Mouse (Mus musculus): ENCODE measurements at regions not wholly inside any gene's neighbourhood (a gene's known extent, or its start where the extent isn't known, plus 50 kb on each side); places are given as distances from the start of the nearest gene placed in this dataset.

DNA sequence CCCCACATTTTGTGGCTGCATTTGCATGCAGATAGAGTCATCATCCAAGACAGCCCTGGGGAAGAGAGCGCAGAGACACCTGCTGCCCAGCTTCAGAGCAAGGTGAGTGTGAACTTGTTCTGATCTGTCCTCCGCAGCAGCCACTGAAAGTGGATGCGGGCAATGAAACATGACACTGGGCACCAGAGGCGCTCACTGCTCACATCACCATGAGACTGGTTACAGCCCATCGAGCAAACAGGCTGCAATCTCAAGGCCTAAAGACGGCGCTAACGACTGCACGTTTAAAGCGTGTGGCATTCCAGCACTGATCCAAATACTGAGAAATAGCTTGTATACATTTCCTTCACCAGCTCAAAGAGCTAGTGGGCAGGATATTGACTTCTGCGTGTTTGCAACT lies 65.8 kb downstream of the Barhl2 start:
- DNase-seq (ENCODE audit: low read depth, low spot score) = no peak

DNA sequence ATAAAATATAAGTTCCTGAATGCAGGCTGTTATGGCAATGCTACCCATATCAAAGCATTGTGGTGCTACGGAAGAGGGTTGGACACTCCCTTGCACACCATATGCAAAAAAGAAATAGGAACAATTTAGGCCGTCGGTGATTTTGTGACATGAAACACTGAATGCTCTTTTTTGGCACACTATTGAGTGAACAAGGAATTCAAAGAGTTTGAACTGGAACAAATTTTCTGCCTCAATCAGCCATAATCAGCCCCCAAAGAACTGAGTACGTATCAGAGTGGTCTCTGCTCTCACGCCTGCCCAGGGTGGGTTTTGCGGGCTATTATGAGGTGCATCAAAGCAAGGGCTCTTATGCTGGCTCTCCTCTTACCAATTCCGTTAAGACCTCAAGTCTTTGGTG lies 71.3 kb downstream of the Barhl2 start:
- no peak for DNase-seq (ENCODE audit: low read depth, low spot score)

GRCm38 (mm10) chr5:106385838-106386237 lies 72.1 kb downstream of the Barhl2 start:
- DNase-seq (ENCODE audit: low read depth, low spot score) = no peak

- no peak for DNase-seq (ENCODE audit: low read depth, low spot score)
Measured at GRCm38 (mm10) chr5:106385219-106385618, 72.7 kb downstream of the Barhl2 start.

DNA sequence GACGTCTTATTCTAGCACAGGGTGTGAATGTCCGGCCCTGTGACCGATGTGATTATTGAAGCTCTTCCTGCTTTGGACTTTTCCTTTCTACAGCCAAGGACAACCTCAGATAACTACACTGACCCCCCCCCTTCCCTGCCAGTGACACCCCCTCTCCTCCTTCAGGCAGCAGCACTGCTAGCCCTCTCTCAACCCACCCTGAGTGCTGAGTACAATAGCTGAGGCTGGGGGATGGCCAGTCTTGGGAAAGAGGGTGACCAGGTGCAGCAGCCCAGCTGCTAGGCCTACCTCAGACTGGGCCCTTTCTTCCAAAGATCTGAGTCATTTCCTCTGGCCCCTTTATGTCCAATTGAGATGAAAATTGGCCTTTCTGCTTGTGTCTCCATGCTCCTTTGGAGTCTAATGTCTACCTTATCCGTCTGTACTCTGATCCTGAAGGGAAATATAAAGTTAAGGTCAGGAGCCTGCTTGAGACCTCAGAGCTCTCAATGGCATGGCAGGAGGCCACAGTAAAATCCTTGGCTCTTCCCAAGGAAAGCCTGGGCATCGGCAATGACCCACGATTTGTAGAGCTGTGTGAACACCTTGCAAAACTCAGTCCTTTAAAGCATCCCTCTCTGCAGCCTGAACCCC lies 73.7 kb downstream of the Barhl2 start:
- no peak for DNase-seq (ENCODE audit: low read depth, low spot score)

GRCm38 (mm10) chr5:106381919-106382318 lies 76.0 kb downstream of the Barhl2 start:
- DNase-seq (ENCODE audit: low read depth, low spot score) = peak; percentile 24

DNA sequence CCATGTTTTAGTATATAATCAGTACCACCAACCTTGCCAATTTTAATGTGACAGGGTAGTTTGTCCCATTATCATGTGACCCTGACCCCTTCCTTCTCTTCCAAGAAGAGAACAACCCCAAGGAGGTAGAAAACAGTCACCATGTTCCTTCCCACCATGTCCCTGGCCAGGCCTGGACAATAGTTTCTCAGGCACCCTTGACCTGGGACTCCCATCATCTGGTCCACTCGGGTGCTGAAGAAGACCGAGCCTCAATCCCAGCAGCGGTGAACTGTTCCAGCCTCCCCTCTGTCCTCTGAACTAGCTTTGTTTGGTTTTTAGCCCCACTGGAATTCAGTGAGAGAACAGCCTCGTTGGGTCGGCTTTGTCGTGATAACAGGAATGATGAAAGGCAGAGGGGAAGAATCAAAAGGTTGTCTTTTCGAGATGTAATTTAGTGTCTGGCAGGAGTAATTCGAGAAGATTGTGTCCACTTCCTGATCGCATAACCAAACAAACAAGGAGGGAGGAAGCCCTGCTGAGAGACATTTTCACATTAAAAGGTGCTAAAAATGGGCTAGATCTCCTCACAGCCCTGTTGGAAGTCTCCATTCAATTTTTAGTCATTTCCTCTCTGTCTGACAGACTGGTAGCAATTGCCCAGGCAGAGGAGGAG lies 77.2 kb downstream of the Barhl2 start:
- DNase-seq (ENCODE audit: low read depth, low spot score) = no peak

DNA sequence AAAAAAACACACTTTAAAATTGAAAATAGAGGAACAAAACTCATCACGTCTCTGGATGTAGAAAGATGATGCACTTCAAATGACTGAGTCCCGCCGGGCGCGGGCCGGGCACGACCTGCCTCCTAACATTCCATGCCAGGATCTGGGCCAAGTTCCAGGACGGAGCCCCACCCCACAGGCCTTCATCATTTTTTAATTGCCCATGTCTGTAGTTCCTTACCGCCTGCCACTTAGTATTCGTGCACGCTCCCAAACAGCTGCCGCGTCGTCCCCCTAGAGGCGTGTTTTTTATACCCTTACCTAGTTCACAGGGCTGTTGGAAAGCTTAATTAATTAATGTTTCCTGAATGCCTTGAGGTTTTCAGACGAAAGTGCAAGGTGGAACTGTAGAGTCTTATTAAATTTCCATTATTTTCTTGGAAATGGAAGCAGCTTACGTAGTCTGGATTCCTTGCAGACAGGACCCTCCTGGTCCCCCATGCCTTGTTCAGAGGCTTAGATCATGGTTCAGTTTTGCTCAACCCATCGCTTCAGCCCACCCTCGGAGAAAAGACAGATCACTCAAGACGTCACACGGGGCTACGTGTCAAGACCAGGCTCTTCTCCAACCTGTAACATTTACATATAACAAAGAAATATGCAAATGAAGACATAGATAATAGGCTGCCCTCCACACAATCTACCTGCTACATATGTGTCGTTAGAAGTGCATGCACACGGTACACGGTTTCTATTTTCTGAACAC lies 81.0 kb downstream of the Barhl2 start:
- DNase-seq (ENCODE audit: low read depth, low spot score) = no peak

- no peak for DNase-seq (ENCODE audit: low read depth, low spot score)
Measured at GRCm38 (mm10) chr5:106367831-106368230, 90.1 kb downstream of the Barhl2 start.

DNA sequence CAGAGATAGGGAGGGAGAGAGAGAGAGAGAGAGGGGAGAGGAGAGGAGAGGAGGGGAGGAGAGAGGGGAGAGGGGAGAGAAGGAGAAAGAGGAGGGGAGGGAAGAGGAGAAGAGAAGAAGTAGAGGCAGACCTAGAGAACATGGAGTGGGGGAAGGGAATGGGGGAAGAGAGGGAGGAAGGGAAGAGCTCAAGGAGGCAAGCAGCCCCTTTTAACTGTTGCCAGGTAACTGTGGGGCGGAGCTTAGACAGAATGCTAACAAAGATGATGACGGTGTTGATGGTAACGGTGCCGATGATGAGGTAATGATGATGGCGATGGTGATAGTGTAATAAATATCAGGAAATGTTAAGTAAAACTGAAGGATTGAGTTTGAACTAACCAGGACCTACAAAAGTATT lies 90.7 kb downstream of the Barhl2 start:
- no peak for DNase-seq (ENCODE audit: low read depth, low spot score)

DNA sequence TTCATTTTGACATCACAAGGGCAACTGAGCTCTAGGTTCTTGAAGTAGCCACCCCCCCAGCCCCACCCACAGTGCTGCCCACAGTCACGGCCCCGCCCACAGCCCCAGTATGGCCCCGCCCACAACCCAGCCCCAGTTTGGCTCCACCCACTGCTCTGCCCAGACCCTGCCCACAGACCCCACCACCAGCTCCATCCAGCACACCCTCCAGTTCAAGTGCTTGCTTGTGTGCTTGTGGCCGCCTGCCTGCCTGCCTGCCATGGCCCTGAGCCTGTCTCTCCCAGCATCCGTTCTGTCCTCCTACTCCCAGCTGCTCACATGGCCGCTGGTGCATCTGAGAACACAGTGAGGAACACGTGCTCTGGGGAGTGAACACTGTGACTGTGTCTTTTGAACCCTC lies 92.0 kb downstream of the Barhl2 start:
- DNase-seq (ENCODE audit: low read depth, low spot score) = peak; percentile 15

DNA sequence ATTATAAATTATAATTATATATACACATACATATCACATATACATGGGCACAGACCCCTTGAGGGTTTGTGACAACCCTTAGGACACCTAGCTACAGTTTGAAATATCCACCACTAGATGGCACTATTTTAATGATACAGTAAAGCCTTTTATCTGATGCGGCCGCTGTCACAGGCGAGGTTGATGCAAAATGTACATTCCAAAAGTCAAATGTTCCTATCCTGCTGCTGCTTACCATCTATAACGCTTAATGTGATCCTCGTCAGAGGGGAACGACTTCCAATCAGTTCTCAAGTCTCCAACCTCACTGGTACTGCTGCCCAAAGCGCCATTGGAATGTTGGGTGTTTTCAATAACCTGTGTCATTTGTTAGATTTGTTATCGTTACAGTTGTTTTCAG lies 92.9 kb downstream of the Barhl2 start:
- DNase-seq (ENCODE audit: low read depth, low spot score) = peak; percentile 60

GRCm38 (mm10) chr5:106351348-106351747 lies 106.6 kb downstream of the Barhl2 start:
- DNase-seq (ENCODE audit: low read depth, low spot score) = no peak

GRCm38 (mm10) chr5:106349851-106350515 lies 108.0 kb downstream of the Barhl2 start:
- no peak for DNase-seq (ENCODE audit: low read depth, low spot score)

GRCm38 (mm10) chr5:106344308-106344707 lies 113.7 kb downstream of the Barhl2 start:
- DNase-seq (ENCODE audit: low read depth, low spot score) = no peak

DNA sequence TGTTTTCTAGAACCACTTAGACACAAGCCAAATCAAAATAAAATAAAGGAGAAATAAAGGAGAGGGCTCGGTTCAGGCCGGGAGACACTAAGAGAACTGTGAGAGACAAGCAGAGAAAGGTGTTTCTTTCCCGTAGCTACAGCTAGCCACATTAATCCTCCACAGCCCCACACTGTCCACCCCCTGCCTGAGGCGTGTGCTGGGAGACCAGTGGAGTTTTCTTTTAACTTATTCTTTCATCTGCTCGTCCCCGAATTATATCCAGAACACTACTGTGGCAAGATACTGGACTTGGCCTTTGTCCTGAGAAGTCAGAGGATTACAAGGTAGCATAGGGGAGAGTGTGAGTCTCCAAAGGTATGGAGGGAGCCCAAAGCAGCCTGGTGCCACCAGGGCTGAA lies 114.4 kb downstream of the Barhl2 start:
- DNase-seq (ENCODE audit: low read depth, low spot score) = no peak

GRCm38 (mm10) chr5:106341361-106341760 lies 116.6 kb downstream of the Barhl2 start:
- DNase-seq (ENCODE audit: low read depth, low spot score) = no peak

GRCm38 (mm10) chr5:106335639-106336038 lies 122.3 kb downstream of the Barhl2 start:
- peak; percentile 93 for DNase-seq (ENCODE audit: low read depth, low spot score)

GRCm38 (mm10) chr5:106327592-106328150 lies 130.3 kb downstream of the Barhl2 start:
- DNase-seq (ENCODE audit: low read depth, low spot score) = peak; percentile 28

GRCm38 (mm10) chr5:106322574-106323215 lies 135.3 kb downstream of the Barhl2 start:
- no peak for DNase-seq (ENCODE audit: low read depth, low spot score)

DNA sequence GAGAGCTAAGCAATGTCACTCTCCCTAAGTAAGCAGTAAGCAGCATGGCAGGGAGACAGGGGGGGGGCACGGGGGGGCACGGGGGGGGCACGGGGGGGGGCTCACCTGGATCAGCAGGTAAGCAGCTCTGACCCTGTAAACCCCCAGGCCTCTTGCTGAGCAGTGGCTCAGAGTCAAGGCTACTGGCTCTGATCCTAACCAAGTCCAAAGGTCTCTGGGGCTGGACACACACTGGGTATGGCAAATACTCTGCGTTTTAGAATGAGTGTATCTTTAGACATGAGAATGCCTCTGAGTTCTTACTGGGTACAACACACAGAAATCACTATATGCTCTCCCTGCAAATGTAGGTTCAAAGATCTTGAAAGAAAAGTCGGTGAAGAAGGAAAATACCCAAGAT lies 136.5 kb downstream of the Barhl2 start:
- peak; percentile 13 for DNase-seq (ENCODE audit: low read depth, low spot score)
